Mouse (Mus musculus): ENCODE results near the gene Clec11a. TPM values are rescaled to one million over a fixed set of nuclear protein-coding genes. Genes with fewer than 3 reads are reported as not detected.
A peak's percentile ranks its signal among the peaks of the same experiment; 100 is the strongest.
"Not testable (repeated sequence)": the region's sequence is repeated elsewhere in the genome, so short reads cannot be mapped to it uniquely, and the experiment has no call there.

Clec11a gene
- polyA plus RNA-seq, 1 experiment = 9.4 TPM

DNA sequence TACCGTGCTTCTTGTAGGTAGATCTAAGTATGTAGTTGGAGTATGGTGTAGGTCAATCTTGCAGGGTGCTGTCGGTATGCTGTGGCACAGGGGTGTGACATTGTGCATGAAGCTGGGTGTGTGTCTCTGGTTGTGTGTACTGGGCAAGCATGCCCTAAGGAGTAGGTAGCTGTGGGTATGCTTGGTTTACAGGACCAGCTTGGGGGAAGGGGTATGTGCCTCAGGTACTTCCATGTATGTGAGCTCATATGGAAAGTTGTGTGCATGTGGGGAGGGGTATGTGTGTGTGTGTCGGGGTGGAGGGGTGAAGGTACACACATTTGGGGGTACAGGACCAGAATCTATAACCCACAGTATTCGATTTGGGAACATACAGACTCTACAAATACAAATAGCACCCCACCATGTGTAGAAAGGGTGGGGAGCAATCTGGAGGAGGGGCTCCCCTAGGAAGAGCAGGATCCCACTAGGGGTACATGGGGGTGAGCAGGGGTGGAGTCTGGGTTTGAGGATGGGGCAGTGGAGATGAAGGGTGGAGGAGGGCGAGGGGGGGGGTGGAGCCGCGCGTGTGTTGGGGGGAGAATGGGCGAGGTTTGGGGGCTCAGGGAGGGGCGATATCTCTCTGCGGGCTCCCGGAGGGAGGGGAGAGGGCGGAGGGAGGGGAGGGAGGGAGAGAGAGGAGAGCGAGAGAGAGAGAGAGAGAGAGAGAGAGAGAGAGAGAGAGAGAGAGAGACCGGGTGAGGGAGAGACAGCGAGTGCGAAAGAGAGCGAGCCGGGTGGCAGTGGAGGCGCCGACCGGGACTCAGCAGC is 3.0 kb upstream of the Clec11a start, which contains the start of gene Shank1:
TSS of gene Shank1 (plus strand) at position 779 of the 810 bp plus-strand sequence.
- 14% methylated on average over 17 of the region's 22 CpGs for WGBS
- peaks cover 3% of the 10 kb centered on the region; the same call in 1 of the 2 replicates for H3K4me1 ChIP-seq (ENCODE audit: control insufficient read depth, insufficient read depth, low read length)
- H3K4me3 ChIP-seq (replicated peaks; ENCODE audit: extremely low read depth, low read depth, low read length) = no peak within 1 kb of the TSS
- no peak for DNase-seq
- TF ChIP-seq CTCF (IDR thresholded peaks at IDR 0.05; ENCODE audit: insufficient read depth, low read length) (no peak), POLR2A (IDR thresholded peaks at IDR 0.05; ENCODE audit: borderline replicate concordance, extremely low read depth, low read depth, low read length) (no peak)

DNA sequence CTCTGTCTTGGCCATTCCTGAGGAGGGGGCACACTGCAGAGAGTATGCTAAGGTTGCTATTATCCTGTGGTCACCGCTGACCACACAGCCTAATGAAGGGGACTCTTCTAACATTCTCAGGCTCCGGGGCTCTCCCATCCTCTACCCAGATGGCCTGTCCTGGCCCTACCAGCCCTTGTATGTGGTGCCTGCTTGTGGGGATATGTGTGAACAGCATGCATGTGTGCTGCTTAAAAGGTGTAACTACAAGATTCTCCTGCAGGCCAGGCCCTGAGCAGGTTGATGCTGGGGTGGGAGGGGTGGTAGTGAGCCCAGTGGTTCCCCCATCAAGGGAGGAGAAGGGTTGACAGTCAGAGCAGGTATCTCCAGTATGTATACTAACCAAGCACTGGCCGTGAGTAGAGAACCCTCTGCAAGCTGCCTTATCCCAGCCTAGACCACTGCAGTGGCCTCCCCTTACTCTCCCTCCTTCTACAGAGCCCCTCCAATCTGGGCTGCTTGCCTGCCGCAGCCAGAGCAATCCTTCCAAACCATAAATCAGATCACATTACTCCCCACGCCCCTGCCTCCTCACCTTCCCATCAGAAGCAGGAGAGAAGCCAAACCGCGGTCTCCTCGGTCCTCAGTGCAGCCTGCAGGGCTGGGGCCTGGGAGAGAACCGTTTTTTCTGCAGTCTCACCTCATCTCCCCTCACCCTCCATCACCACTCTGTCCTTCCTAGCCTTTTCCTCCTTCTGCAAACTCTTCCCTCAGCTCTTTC is 739 bp upstream of the Clec11a start:
- no peak for TF ChIP-seq POLR2A (IDR thresholded peaks at IDR 0.05; ENCODE audit: borderline replicate concordance, extremely low read depth, low read depth, low read length)
- no peak for TF ChIP-seq CTCF (IDR thresholded peaks at IDR 0.05; ENCODE audit: insufficient read depth, low read length)
- WGBS = 49% methylated on average over 9 of the region's 9 CpGs
- H3K4me1 ChIP-seq (ENCODE audit: control insufficient read depth, insufficient read depth, low read length) = peaks cover 3% of the 10 kb centered on the region; the same call in 1 of the 2 replicates
- DNase-seq = no peak
- H3K4me3 ChIP-seq (replicated peaks; ENCODE audit: extremely low read depth, low read depth, low read length) = no peak overlapping the region

DNA sequence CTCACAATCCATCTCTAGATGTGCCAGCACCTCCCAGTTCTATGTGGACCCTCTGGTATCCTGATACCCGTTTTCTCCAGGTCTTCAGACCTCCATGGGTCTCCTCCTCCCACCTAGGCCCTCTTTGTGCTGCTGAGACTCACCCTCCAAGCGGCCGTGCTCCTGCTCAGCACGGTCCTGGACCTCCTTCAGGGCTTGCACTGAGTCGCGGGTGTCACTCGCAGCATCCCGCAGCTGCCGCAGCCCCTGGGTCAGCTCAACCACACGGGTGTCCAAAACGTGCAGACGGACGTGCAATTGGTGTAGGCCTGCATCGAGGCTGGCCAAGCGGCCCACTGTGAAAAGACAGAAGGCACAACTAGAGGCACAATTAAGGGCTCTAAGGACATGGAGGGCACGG is 1.0 kb downstream of the Clec11a start:
- peaks cover 3% of the 10 kb centered on the region; the same call in 1 of the 2 replicates for H3K4me1 ChIP-seq (ENCODE audit: control insufficient read depth, insufficient read depth, low read length)
- WGBS = 15% methylated on average over 16 of the region's 16 CpGs
- DNase-seq = no peak
- no peak for TF ChIP-seq CTCF (IDR thresholded peaks at IDR 0.05; ENCODE audit: insufficient read depth, low read length)
- TF ChIP-seq POLR2A (IDR thresholded peaks at IDR 0.05; ENCODE audit: borderline replicate concordance, extremely low read depth, low read depth, low read length) = no peak
- peak overlapping the region; percentile 6 for H3K4me3 ChIP-seq (replicated peaks; ENCODE audit: extremely low read depth, low read depth, low read length)

DNA sequence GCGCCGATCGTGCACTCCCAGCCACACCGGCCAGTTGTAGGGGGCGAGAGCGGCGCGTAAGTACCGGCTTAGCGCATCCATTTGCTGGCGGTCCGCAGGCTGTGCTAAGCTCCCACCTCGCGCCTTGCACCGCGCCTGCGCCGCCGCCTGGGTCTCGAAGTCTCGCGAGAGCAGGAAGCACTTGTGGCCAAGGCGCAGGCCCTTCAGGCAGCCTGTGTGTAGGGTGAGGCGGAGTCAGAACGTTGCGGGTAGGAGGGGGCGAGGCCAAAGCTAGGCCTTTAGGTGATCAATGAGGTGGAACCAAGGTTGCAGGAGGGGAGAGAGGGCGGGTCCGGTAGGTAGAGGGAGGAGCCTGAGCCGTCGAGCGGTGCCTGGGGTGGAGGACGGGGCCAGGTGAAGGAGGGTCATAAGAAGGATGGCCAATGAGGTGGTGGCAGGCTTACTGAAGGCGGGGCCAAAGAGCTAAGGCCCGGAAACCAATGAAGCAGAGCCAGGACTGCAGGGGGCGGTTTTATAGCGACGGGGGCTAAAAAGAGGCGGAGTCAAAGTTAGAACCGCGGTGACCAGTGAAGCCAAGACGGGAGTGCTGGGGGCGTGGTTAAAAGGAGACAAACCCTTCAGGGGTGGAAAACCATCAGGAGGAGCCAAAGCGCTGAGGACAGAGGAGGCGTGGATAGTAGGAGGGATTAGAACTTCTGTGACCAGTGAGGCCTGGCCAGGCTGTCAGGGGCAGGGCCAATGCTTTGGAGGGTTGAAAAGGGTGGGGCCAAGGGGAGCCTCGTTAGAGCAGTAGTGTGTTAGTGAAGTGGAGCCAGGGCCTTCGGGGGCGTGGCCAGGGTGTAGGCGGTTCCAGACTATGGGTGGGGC is 1.7 kb downstream of the Clec11a start:
- H3K4me1 ChIP-seq (ENCODE audit: control insufficient read depth, insufficient read depth, low read length) = peaks cover 3% of the 10 kb centered on the region; the same call in 1 of the 2 replicates
- TF ChIP-seq POLR2A (IDR thresholded peaks at IDR 0.05; ENCODE audit: borderline replicate concordance, extremely low read depth, low read depth, low read length) (peak; percentile 92), CTCF (IDR thresholded peaks at IDR 0.05; ENCODE audit: insufficient read depth, low read length) (no peak)
- H3K4me3 ChIP-seq (replicated peaks; ENCODE audit: extremely low read depth, low read depth, low read length) = peak overlapping the region; percentile 76
- under 1% methylated on average over 49 of the region's 49 CpGs for WGBS
- peak; percentile 95 for DNase-seq

DNA sequence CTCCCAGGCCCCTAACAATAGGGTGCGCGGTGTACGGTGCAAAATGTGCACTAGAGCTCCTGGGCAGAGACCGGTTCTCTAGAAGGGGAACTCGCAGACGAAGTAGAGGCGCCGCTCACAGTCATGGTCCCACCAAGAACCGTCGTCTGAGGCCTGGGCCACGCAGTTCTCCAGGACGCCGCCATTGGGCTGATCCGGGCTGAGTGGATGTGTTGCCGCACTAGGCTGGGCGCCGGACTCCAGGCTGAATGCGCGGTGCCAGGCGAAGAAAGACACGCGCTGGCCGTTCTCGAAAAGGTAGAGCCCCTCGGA is 2.3 kb downstream of the Clec11a start:
- peaks cover 3% of the 10 kb centered on the region; the same call in 1 of the 2 replicates for H3K4me1 ChIP-seq (ENCODE audit: control insufficient read depth, insufficient read depth, low read length)
- H3K4me3 ChIP-seq (replicated peaks; ENCODE audit: extremely low read depth, low read depth, low read length) = peak overlapping the region; percentile 76
- TF ChIP-seq CTCF (IDR thresholded peaks at IDR 0.05; ENCODE audit: insufficient read depth, low read length) (no peak), POLR2A (IDR thresholded peaks at IDR 0.05; ENCODE audit: borderline replicate concordance, extremely low read depth, low read depth, low read length) (no peak)
- WGBS = 2% methylated on average over 25 of the region's 25 CpGs
- no peak for DNase-seq

DNA sequence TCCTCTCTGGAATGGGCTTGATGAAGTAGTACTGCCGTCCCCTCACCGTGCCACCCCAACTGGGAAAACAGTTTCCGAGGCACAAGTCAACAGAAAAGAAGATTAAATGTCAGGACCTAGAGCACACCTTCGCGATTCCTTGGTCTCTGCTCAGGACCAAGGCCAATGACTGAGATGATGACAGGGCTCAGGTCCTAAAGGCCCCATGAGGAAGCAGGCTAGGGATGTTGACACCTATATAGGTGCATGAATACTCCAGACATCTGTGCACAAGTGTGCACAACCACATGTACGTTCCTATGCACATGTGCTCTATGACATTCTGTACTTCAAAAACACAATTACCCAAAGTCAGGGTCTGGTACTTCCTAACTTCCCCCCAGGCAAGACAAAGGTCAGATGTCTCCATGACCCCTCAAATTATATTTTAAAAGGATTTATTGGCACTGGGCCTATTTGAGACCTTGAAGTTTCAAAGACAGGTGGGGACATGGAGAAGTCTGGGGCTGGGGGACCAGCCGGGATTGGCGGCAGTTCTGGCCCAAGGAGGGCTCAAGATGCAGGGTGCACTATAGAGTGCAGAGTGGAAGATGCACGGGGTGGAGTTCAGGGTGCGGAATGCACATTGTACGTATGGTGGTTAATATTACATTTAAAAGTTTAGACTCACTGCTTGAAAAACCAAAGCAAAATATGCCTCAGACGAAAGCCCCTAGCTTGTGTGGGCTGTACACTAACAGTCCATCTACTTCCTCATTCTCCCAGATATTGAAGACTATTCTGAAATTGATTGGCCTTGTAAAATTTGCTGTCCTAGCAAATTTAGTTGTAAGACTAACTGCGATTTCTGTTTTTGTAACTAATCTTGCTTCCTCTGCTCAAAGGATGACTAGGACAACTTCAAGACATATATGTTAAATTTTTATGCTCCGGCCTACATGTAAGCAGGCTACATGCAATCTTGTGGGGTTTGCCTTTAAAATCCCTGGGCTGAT is 3.1 kb downstream of the Clec11a start:
- Histone ChIP-seq H3K4me1 (ENCODE audit: control insufficient read depth, insufficient read depth, low read length) (peaks cover 3% of the 10 kb centered on the region; the same call in 1 of the 2 replicates), H3K4me3 (replicated peaks; ENCODE audit: extremely low read depth, low read depth, low read length) (no peak overlapping the region)
- TF ChIP-seq CTCF (IDR thresholded peaks at IDR 0.05; ENCODE audit: insufficient read depth, low read length) (no peak), POLR2A (IDR thresholded peaks at IDR 0.05; ENCODE audit: borderline replicate concordance, extremely low read depth, low read depth, low read length) (no peak)
- 84% methylated on average over 14 of the region's 14 CpGs for WGBS
- DNase-seq = no peak

DNA sequence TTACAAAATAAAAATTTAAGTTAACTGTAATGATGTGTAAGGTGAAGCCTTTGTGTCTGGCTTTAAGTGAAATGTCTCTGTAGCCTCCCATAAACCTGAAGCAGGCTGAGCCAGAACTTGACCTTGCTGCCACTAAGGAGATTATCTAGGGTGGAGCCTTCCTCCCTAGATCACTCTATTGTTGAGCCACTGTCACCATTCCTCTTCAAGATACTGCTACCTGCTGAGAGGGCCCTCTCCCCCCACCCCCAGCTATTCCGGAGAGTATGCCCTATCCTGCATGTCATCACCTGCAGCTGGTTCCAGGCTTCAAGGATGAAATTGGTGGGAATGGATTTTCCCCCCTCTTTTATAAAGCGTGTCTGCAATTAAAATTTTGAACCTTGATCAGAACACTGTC is 9.2 kb downstream of the Clec11a start:
- WGBS = 73% methylated on average over 2 of the region's 2 CpGs
- H3K4me3 ChIP-seq (replicated peaks; ENCODE audit: extremely low read depth, low read depth, low read length); H3K4me1 ChIP-seq (ENCODE audit: control insufficient read depth, insufficient read depth, low read length); DNase-seq: not testable (repeated sequence)

DNA sequence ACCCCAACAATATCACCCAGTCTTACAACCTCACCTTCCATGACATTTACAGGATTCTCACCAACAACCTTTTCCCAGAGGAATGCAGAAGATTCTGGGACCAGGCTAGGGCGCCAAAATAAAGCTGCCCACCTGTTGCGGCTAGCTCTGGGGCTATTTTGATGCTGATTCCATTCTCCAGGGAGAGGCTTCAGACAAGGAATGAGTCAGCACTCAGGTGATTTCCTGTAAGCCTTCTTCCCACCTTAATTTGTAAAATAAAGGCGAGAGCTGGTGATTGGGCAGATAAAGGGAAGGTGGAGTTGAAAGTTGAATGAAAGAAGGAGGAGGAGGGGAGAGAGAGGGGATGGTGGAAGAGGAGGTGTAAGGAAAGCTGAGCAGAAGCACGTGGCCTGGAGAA is 15.3 kb downstream of the Clec11a start:
- H3K4me3 ChIP-seq (replicated peaks; ENCODE audit: extremely low read depth, low read depth, low read length) = no peak overlapping the region
- 50% methylated on average over 4 of the region's 4 CpGs for WGBS
- DNase-seq = no peak
- TF ChIP-seq POLR2A (IDR thresholded peaks at IDR 0.05; ENCODE audit: borderline replicate concordance, extremely low read depth, low read depth, low read length) = no peak
- no peak for TF ChIP-seq CTCF (IDR thresholded peaks at IDR 0.05; ENCODE audit: insufficient read depth, low read length)
- no peaks in the 10 kb centered on the region for H3K4me1 ChIP-seq (ENCODE audit: control insufficient read depth, insufficient read depth, low read length)

Measured in lung, adult 2 months (tissue).